Mouse (Mus musculus) hindbrain, embryonic 14.5 days (tissue): ENCODE measurements around the gene Cited2. TPM values are rescaled to one million over a fixed set of nuclear protein-coding genes. Genes with fewer than 3 reads are reported as not detected.

Experiments used
- ATAC-seq: fragments of 200-750 bp; cut with Nextera tagmentation; 2 replicates; pipeline ENCODE4 v1.8.0; 2017; ENCODE audit warnings: moderate number of reproducible peaks, mild to moderate bottlenecking, moderate TSS enrichment, moderate library complexity; ENCODE audit not compliant: low FRiP score
- DNase-seq: peaks from one replicate; pipeline ENCODE4 v3.0.0-alpha.2; 2015; ENCODE audit warnings: low spot score
- H3K27ac ChIP-seq: fragments of 300-500 bp; sonication (generic); 2 replicates; pipeline ENCODE4 v1.5.1; 2014; ENCODE audit warnings: mild to moderate bottlenecking, moderate library complexity
- H3K27me3 ChIP-seq: fragments of 300-500 bp; sonication (generic); 2 replicates; pipeline ENCODE4 v1.6.1; 2014; ENCODE audit warnings: mild to moderate bottlenecking, low read length, mixed read lengths; ENCODE audit not compliant: control insufficient read depth, insufficient read depth
- H3K36me3 ChIP-seq: fragments of 300-500 bp; sonication (generic); replicated peaks from 2 replicates; pipeline ENCODE4 v1.6.1; 2014; ENCODE audit not compliant: control insufficient read depth, insufficient read depth
- H3K4me1 ChIP-seq: fragments of 300-500 bp; sonication (generic); replicated peaks from 2 replicates; pipeline ENCODE4 v1.6.1; 2014; ENCODE audit warnings: antibody characterized with exemption, low read length, mixed read lengths; ENCODE audit not compliant: control insufficient read depth, insufficient read depth
- H3K4me2 ChIP-seq: fragments of 300-500 bp; sonication (generic); replicated peaks from 2 replicates; pipeline ENCODE4 v1.6.1; 2014; ENCODE audit warnings: mild to moderate bottlenecking, moderate library complexity
- H3K4me3 ChIP-seq: fragments of 300-500 bp; sonication (generic); replicated peaks from 2 replicates; pipeline ENCODE4 v1.5.1; 2014; ENCODE audit warnings: mild to moderate bottlenecking, low read length
- H3K9ac ChIP-seq: fragments of 300-500 bp; sonication (generic); 2 replicates; pipeline ENCODE4 v1.6.1; 2014
- H3K9me3 ChIP-seq: fragments of 300-500 bp; sonication (generic); 2 replicates; pipeline ENCODE4 v1.6.1; 2016; ENCODE audit warnings: low read length; ENCODE audit not compliant: control insufficient read depth
- WGBS: fragments of 180-500 bp; shearing (Covaris S2); extraction: QIAGEN DNeasy Blood & Tissue Kit; methylation state at CpG from one replicate; pipeline ENCODE4 v1.1.7; 2014; 5-methylcytosine and 5-hydroxymethylcytosine counted together
- polyA plus RNA-seq: library from polyadenylated mRNA; unstranded; fragments of >200 nt; fragmentation: Nextera tagmentation; extraction: Ambion mirVana; gene quantifications from 2 replicates; pipeline ENCODE4 v1.2.1, GENCODE M21; 2014

Cited2 gene
- polyA plus RNA-seq, 1 experiment from 2014 or later: 82.2 TPM

GRCm38 (mm10) chr10:17728711-17729110 lies 5.7 kb downstream of the Cited2 start:
- no peak overlapping the region for H3K27ac ChIP-seq
- H3K9ac ChIP-seq: no peak overlapping the region
- no peak for ATAC-seq
- H3K4me2 ChIP-seq: no peak overlapping the region
- DNase-seq: no peak
- no peaks in the 10 kb centered on the region for H3K9me3 ChIP-seq
- no peaks in the 10 kb centered on the region for H3K27me3 ChIP-seq
- H3K4me3 ChIP-seq: no peak overlapping the region
- H3K4me1 ChIP-seq: peaks cover 23% of the 10 kb centered on the region; the same call in 1 of the 2 replicates
- 0 out of 2 replicates have a peak, but pooled peaks cover 6% of the 10 kb centered on the region for H3K36me3 ChIP-seq
- WGBS: 40% methylated on average over 4 of the region's 4 CpGs

- Histone ChIP-seq H3K9ac (no peak overlapping the region), H3K36me3 (0 out of 2 replicates have a peak, but pooled peaks cover 3% of the 10 kb centered on the region), H3K4me3 (no peak overlapping the region), H3K27ac (no peak overlapping the region), H3K4me2 (no peak overlapping the region), H3K27me3 (no peaks in the 10 kb centered on the region), H3K9me3 (no peaks in the 10 kb centered on the region), H3K4me1 (peaks cover 23% of the 10 kb centered on the region; the same call in 1 of the 2 replicates)
- 57% methylated on average over 6 of the region's 6 CpGs for WGBS
- DNase-seq (no peak), ATAC-seq (no peak)
Measured at GRCm38 (mm10) chr10:17729476-17729875, 6.5 kb downstream of the Cited2 start.

GRCm38 (mm10) chr10:17733057-17733456 lies 10.0 kb downstream of the Cited2 start:
- H3K4me1 ChIP-seq: no peaks in the 10 kb centered on the region
- no peaks in the 10 kb centered on the region for H3K9me3 ChIP-seq
- WGBS: 11% methylated on average over 4 of the region's 4 CpGs
- H3K4me2 ChIP-seq: no peak overlapping the region
- H3K4me3 ChIP-seq: no peak overlapping the region
- no peak overlapping the region for H3K9ac ChIP-seq
- peak; percentile 92 for DNase-seq
- ATAC-seq: peak; percentile 43; the same call in 1 of the 2 replicates
- H3K27ac ChIP-seq: no peak overlapping the region
- H3K36me3 ChIP-seq: no peaks in the 10 kb centered on the region
- no peaks in the 10 kb centered on the region for H3K27me3 ChIP-seq

- Histone ChIP-seq H3K9me3 (no peaks in the 10 kb centered on the region), H3K4me1 (no peaks in the 10 kb centered on the region), H3K27ac (no peak overlapping the region), H3K4me2 (no peak overlapping the region), H3K36me3 (no peaks in the 10 kb centered on the region), H3K9ac (no peak overlapping the region), H3K27me3 (no peaks in the 10 kb centered on the region), H3K4me3 (no peak overlapping the region)
- WGBS: 96% methylated on average over 2 of the region's 2 CpGs
- ATAC-seq: no peak
- DNase-seq: no peak
Measured at GRCm38 (mm10) chr10:17742581-17742980, 19.6 kb downstream of the Cited2 start.

GRCm38 (mm10) chr10:17752478-17752877 lies 29.5 kb downstream of the Cited2 start:
- H3K9me3 ChIP-seq: peaks cover 11% of the 10 kb centered on the region
- H3K4me3 ChIP-seq: no peak overlapping the region
- no peak overlapping the region for H3K4me2 ChIP-seq
- H3K4me1 ChIP-seq: no peaks in the 10 kb centered on the region
- DNase-seq (no peak), ATAC-seq (no peak)
- no peaks in the 10 kb centered on the region for H3K27me3 ChIP-seq
- H3K27ac ChIP-seq: no peak overlapping the region
- WGBS: 83% methylated on average over 5 of the region's 5 CpGs
- no peaks in the 10 kb centered on the region for H3K36me3 ChIP-seq
- no peak overlapping the region for H3K9ac ChIP-seq

GRCm38 (mm10) chr10:17759772-17760171 lies 36.8 kb downstream of the Cited2 start:
- Histone ChIP-seq H3K9me3 (peaks cover 11% of the 10 kb centered on the region), H3K27ac (no peak overlapping the region), H3K9ac (no peak overlapping the region), H3K4me1 (no peaks in the 10 kb centered on the region), H3K4me2 (no peak overlapping the region), H3K36me3 (no peaks in the 10 kb centered on the region), H3K4me3 (no peak overlapping the region), H3K27me3 (no peaks in the 10 kb centered on the region)
- 94% methylated on average over 3 of the region's 3 CpGs for WGBS
- ATAC-seq: no peak
- no peak for DNase-seq

GRCm38 (mm10) chr10:17760750-17761613 lies 38.0 kb downstream of the Cited2 start:
- no peak overlapping the region for H3K4me2 ChIP-seq
- no peaks in the 10 kb centered on the region for H3K4me1 ChIP-seq
- DNase-seq (no peak), ATAC-seq (no peak)
- WGBS: 70% methylated on average over 9 of the region's 9 CpGs
- H3K9ac ChIP-seq: no peak overlapping the region
- no peaks in the 10 kb centered on the region for H3K36me3 ChIP-seq
- no peak overlapping the region for H3K4me3 ChIP-seq
- peaks cover 1% of the 10 kb centered on the region for H3K9me3 ChIP-seq
- no peaks in the 10 kb centered on the region for H3K27me3 ChIP-seq
- no peak overlapping the region for H3K27ac ChIP-seq

GRCm38 (mm10) chr10:17761652-17762051 lies 38.6 kb downstream of the Cited2 start:
- Histone ChIP-seq H3K27ac (no peak overlapping the region), H3K4me2 (no peak overlapping the region), H3K27me3 (no peaks in the 10 kb centered on the region), H3K4me1 (no peaks in the 10 kb centered on the region), H3K36me3 (no peaks in the 10 kb centered on the region), H3K9me3 (no peaks in the 10 kb centered on the region), H3K4me3 (no peak overlapping the region), H3K9ac (no peak overlapping the region)
- DNase-seq: no peak
- no peak for ATAC-seq
- 96% methylated on average over 1 of the region's 1 CpGs for WGBS

- H3K4me2 ChIP-seq: no peak overlapping the region
- DNase-seq (no peak), ATAC-seq (no peak)
- WGBS: 97% methylated on average over 8 of the region's 8 CpGs
- H3K4me1 ChIP-seq: no peaks in the 10 kb centered on the region
- H3K27ac ChIP-seq: no peak overlapping the region
- H3K27me3 ChIP-seq: no peaks in the 10 kb centered on the region
- H3K9ac ChIP-seq: no peak overlapping the region
- no peaks in the 10 kb centered on the region for H3K9me3 ChIP-seq
- no peak overlapping the region for H3K4me3 ChIP-seq
- H3K36me3 ChIP-seq: no peaks in the 10 kb centered on the region
Measured at GRCm38 (mm10) chr10:17762946-17763345, 39.9 kb downstream of the Cited2 start.
